In genomic region chr14:25693888-25694568, GRCm38 (mm10) we compare ENCODE assay signal across 8 mouse cellular contexts. TPM values are rescaled to one million over a fixed set of nuclear protein-coding genes. Genes with fewer than 3 reads are reported as not detected.
DNase-seq lines count a peak whose midpoint lies in the region; ATAC-seq lines count a peak whose summit lies in the region.

TSS of gene Ppif (plus strand) at chr14:25694154.

- peak; percentile 96 for DNase-seq in Muller cell, postnatal 12 days (ENCODE audit: inconsistent ontology term)
- peak; percentile 95 for DNase-seq in cerebellum, adult 9-11 months
- peak; percentile 87 to 93 for DNase-seq in frontal cortex, postnatal 10 days (ENCODE audit: low spot score in 2 of 2)
- DNase-seq in layer of hippocampus, postnatal 14 days (ENCODE audit: low spot score in 2 of 2): peak; percentile 95 to 96
- DNase-seq in lung, postnatal 14 days: peak; percentile 98
- DNase-seq in retina, adult 2 months (ENCODE audit: low read depth, low spot score): peak; percentile 85
- peak; percentile 97 to 99 for DNase-seq in thymus, postnatal 36 days

- H3K4me2 ChIP-seq in hindbrain, embryonic 12.5 days (replicated peaks): peak within 1 kb of the TSS; percentile 94

- H3K4me1 ChIP-seq in hindbrain, embryonic 12.5 days: peaks cover 10% of the 10 kb centered on the region

- no peaks in the 10 kb centered on the region for H3K9me3 ChIP-seq in hindbrain, embryonic 12.5 days (replicated peaks)

- H3K4me3 ChIP-seq in hindbrain, embryonic 12.5 days: peak within 1 kb of the TSS; percentile 66

- peaks cover 25% of the 10 kb centered on the region for H3K36me3 ChIP-seq in hindbrain, embryonic 12.5 days

- WGBS in hindbrain, embryonic 12.5 days: under 1% methylated on average over 70 of the region's 70 CpGs

- no peaks in the 10 kb centered on the region for H3K27me3 ChIP-seq in hindbrain, embryonic 12.5 days

- peak within 1 kb of the TSS; percentile 74 for H3K9ac ChIP-seq in hindbrain, embryonic 12.5 days

- ATAC-seq in hindbrain, embryonic 12.5 days (ENCODE audit: low FRiP score): peak; percentile 93

- peak within 1 kb of the TSS; percentile 12; the same call in 1 of the 2 replicates for H3K27ac ChIP-seq in hindbrain, embryonic 12.5 days

RNA-seq across cellular contexts. Expression of gene Ppif, which starts in this region (rescaled TPM):
- 26.2 and 29.6 TPM in 2 replicates for polyA plus RNA-seq in hindbrain, embryonic 12.5 days (2016; fragmentation: Nextera tagmentation; extraction: Ambion mirVana)
- total RNA-seq in layer of hippocampus, postnatal 14 days (2021): 10 to 100 TPM; 27.6 to 27.7 TPM

Comparison
In these comparisons a context has a peak if more than half of its experiments do, and no peak if none do; other contexts are left out.
1. Peak in every context shown above with its lines: DNase-seq, ATAC-seq, H3K4me3 ChIP-seq and H3K27ac ChIP-seq.